Mouse (Mus musculus) gastrocnemius, adult 18-20 months (tissue): ENCODE results near the gene Tapbp. TPM values are rescaled to one million over a fixed set of nuclear protein-coding genes. Genes with fewer than 3 reads are reported as not detected.
"Not testable (repeated sequence)": the region's sequence is repeated elsewhere in the genome, so short reads cannot be mapped to it uniquely, and the experiment has no call there.

ENCODE experiments used
- DNase-seq: peaks from one replicate; pipeline ENCODE4 v3.0.0; 2021; ENCODE audit warnings: low spot score
- total RNA-seq, 2 experiments: library from RNA; stranded (reverse); gene quantifications; 2 replicates each; pipeline ENCODE4 v1.2.3; 2021

Gene Tapbp
- total RNA-seq, 2 experiments from 2014 or later: 30.2 to 31.7 TPM

DNA sequence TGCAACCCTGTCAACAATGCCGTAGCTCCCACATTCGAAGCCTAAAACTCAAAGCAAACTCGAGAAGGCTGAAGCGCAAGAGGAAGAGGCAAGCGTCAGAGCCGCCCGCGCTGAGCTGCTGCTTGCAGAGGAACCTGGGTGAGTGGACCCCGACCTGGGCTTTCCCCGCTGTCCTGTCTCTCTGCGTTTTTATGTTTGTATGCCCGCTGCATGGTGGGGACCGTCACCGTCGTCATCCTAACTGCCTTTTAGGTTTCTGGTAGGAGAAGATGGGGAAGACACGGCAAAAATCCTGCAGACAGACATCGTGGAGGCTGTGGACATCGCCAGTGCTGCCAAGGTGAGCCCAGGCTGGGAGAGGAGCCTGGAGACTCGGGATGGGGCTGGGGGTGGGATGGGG is 25.7 kb downstream of the Tapbp start:
- DNase-seq: no peak

DNA sequence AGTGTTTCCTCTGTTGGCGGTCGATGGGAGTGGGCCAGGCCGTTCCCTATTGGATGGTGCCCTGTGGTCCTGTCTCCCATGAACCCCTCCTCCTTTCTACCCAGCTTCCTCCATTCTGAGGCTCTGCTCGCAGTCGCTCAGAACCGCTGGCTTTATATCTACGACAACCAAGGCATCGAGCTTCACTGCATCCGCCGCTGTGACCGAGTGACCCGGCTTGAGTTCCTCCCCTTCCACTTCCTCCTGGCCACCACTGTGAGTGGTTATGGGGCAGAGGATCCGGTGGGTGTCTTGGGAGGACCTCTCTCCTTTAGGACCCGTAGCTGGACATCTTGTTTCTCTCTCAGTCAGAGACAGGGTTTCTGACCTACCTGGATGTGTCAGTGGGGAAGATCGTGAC is 27.8 kb downstream of the Tapbp start:
- DNase-seq: no peak

- DNase-seq: no peak
Observed at GRCm38 (mm10) chr17:33947430-33948089, 31.9 kb downstream of the Tapbp start.

- no peak for DNase-seq
Observed at GRCm38 (mm10) chr17:33948090-33948904, 32.6 kb downstream of the Tapbp start.

GRCm38 (mm10) chr17:33948905-33949537 is 33.3 kb downstream of the Tapbp start:
- no peak for DNase-seq

DNA sequence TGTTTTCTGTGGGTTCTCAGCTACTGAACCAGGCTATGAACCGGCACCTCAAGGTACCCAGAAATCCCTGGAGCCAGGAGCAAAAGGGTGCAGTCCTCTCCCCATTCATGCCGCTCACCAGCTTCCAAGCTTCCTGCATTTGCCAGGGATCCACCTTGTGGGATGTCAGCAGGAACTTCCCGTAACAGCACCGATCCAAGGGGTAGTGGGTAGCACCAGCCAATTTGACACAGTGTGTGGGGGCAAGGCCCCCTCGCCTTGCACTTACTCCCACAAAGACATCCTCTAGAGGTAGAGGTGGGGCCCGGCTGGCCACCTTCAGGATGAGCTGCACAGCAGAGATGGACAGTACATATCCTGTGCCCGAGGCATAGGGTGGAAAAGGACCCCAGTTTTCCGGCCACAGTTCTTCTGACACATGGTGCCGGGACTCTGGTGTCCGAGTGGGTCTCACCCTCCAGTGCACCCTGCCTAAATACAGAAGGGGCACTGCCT is 34.5 kb downstream of the Tapbp start:
- no peak for DNase-seq

- peak; percentile 56 for DNase-seq
Observed at GRCm38 (mm10) chr17:33951021-33951946, 35.6 kb downstream of the Tapbp start, which contains the start of gene B3galt4. Gene B3galt4, minus strand, starts transcription at chr17:33951488.

DNA sequence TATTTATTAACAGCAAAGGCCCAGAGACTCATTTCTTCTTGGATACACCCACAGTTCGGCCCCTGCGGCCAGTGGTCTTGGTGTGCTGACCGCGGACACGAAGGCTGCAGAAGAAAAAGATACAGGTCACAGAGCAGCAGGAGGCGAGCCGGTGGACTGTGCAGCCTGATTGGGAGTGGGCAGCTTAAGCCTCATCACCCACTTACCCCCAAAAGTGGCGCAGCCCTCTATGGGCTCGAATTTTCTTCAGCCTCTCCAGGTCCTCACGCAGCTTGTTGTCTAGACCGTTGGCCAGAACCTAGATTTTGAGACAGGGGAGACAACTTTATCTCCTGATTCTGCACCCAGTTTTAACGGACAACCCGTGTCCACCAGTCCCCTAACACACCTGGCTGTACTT is 36.3 kb downstream of the Tapbp start:
- not testable (repeated sequence) for DNase-seq

GRCm38 (mm10) chr17:33952879-33953278 is 37.2 kb downstream of the Tapbp start:
- DNase-seq: no peak

- DNase-seq: no peak
Observed at GRCm38 (mm10) chr17:33953310-33953709, 37.6 kb downstream of the Tapbp start.

DNA sequence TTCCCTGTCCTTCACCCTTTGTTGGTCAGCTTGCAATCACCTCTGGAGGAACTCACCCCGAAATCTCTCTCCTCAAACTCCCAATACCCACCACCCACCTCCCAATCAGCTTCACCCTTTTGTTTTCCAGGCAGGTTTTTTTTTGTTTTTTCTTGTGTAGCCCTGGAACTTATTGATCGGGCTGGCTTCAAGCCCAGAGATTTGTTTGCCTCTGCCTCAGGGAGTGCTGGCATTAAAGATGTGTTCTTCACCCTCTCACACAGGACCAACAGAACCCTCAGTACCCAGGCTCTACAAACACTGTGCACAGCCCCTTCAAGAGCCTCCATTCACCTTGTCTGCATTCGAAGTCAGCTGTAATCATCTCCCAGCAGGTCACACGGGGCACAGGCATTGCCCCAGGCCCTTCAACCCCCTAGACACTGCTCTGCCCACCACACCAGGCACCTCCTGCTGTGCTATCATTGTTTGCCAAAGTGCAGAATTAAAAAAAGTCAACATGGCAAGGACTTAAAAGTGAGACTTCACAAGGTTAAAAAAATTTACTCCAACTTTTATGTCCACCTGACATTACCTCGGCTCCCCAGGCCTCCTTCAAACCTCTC is 38.4 kb downstream of the Tapbp start:
- DNase-seq: no peak

DNA sequence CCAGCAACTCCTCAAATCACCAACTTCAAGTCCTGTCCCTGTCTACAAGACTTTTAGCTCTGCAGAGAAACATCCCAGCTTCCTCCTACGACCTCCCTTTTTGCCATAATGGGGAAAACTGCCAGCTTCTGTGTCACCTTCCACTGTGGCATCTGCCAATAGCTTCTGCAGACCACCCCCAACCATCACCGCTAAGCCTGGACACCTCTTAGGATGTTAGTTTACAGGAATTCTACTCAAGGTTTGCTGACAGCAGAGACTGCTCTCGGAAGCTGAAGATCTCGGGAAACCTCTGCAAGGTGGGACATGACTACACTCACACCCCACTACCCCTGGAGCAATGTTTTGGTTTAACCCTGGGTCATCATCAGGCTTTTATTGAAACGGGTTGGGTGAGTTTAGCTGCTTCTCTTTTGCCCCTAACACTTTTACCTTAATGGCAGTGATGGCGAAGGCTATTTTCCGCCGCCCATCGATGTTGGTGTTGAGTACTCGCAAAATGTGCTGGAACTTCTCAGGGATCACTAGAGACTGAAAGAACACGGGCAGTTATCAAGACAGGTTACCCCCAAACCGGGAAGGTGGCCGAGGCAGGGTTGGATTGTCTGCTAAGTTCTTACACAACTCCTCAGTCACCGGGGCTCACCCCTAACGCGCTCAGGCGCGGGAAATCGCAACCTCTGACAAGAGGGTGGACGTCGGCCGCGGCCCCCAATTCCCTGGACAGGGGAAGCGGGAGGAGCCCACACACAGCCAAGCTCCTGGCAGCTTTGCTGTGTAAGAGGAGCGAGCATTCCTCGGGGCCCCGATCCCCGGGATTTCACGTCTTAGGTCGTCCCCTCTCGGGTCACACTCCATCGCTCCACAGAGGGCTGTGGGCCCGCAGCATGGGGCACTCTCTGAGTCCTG is 39.2 kb downstream of the Tapbp start:
- DNase-seq: no peak

GRCm38 (mm10) chr17:33955555-33956214 is 40.0 kb downstream of the Tapbp start, which contains the start of the genes Vps52 and Rps18:
Gene Vps52, plus strand, starts transcription at chr17:33955812.
Gene Rps18, minus strand, starts transcription at chr17:33956001.
- DNase-seq: peak; percentile 98

DNA sequence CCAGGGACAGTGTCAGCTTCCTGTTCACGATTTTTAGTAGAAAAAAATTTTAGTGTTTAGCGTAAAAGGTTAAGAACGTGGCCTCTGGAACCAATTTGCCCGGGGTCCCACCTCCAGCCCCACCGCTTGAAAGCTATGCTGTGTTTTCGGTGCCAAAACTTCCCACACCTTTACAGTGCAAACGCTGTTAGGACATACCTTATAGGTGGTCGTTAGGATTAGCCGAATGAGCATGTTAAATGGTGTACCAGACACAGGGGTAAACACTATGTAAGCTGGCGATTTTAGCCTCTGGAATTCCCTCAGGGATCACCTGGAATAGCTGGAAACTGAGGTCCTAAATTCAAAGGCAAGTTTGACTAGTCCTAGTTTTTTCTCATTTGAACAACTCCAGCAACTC is 40.6 kb downstream of the Tapbp start:
- no peak for DNase-seq

DNA sequence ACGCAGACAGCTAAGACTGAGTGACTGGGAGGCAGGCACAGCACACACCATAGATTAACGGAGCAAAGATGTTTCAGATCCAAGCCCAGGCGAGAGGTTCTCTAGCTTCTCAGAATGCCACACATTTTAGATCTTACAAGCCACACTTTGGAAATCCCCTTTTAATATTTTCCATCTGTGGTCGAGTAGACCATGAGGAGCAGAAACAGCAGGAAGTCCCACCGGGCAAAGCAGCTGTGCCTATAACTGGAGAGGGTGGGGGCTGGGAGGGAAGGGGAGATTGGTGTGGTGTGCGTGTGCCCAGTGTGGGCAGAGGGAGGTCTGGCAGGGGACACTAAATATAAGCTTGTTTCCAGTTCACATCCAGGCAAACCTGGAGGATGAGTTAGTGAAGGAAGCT is 41.8 kb downstream of the Tapbp start:
- DNase-seq: no peak

DNA sequence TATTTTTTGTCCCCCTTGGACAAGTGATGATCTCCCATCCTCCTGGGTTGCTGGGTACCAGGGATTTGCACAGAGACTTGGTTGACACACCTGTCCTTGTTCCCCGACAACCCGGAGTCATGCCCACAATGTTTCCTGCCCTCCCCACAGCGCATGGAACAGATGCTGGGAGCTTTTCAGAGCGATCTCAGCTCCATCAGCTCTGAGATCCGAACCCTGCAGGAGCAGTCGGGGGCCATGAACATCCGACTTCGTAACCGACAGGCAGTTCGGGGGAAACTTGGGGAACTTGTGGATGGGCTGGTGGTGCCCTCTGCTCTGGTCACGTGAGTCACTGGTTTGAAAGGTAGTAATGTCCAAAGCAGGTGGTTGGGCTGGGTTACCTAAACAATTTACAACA is 42.8 kb downstream of the Tapbp start:
- no peak for DNase-seq

DNA sequence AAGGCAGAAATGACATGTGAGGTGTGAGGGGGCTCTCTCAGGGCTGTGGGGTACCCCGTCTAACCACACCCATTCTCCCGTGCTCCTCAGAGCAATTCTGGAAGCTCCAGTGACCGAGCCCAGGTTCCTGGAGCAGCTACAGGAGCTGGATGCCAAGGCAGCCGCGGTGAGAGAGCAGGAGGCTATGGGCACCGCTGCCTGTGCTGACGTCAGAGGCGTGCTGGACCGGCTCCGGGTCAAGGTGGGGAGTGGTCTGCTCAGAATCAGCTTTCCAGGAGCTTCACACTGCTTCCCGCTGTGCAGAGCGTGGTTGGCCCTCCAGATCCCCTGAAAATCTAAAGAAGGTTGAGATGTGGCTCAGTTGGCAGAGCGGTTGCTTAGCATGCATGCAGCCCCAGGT is 43.4 kb downstream of the Tapbp start:
- no peak for DNase-seq

DNA sequence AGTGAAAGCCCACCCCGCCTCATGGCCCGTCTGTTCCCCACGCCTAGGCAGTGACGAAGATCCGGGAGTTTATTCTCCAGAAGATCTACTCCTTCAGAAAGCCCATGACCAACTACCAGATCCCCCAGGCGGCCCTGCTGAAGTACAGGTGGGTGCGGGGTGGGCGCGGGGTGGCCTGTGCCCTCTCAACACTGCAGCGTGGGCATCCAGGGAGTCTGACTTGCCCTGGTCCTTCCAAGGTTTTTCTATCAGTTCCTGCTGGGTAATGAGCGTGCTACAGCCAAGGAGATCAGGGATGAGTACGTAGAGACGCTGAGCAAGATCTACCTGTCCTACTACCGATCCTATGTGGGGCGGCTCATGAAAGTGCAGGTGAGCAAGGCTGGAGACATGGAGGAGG is 44.2 kb downstream of the Tapbp start:
- no peak for DNase-seq

GRCm38 (mm10) chr17:33962876-33963275 is 47.2 kb downstream of the Tapbp start:
- no peak for DNase-seq
